Mouse (Mus musculus) hindbrain, postnatal 0 days (tissue): Measurements from ENCODE around the gene Cdh5. TPM values are rescaled to one million over a fixed set of nuclear protein-coding genes. Genes with fewer than 3 reads are reported as not detected.
"Not testable (repeated sequence)": the region's sequence is repeated elsewhere in the genome, so short reads cannot be mapped to it uniquely, and the experiment has no call there.

Experiments
- ATAC-seq: fragments of 200-750 bp; cut with Nextera tagmentation; 2 replicates; pipeline ENCODE4 v1.8.0; 2017; ENCODE audit warnings: mild to moderate bottlenecking, moderate TSS enrichment, moderate library complexity
- DNase-seq: peaks from one replicate; pipeline ENCODE4 v3.0.0-alpha.2; 2015; ENCODE audit warnings: low spot score
- H3K27ac ChIP-seq: fragments of 300-500 bp; sonication (generic); 2 replicates; pipeline ENCODE4 v1.5.1; 2014; ENCODE audit warnings: mild to moderate bottlenecking
- H3K27me3 ChIP-seq: fragments of 300-500 bp; sonication (generic); 2 replicates; pipeline ENCODE4 v1.6.1; 2014; ENCODE audit warnings: low read length, mixed read lengths; ENCODE audit not compliant: insufficient read depth
- H3K36me3 ChIP-seq: fragments of 300-500 bp; sonication (generic); 2 replicates; pipeline ENCODE4 v1.6.1; 2014; ENCODE audit warnings: low read length, mixed read lengths; ENCODE audit not compliant: insufficient read depth
- H3K4me1 ChIP-seq: fragments of 300-500 bp; sonication (generic); 2 replicates; pipeline ENCODE4 v1.6.1; 2014; ENCODE audit warnings: antibody characterized with exemption, low read length, mixed read lengths; ENCODE audit not compliant: insufficient read depth
- H3K4me2 ChIP-seq: fragments of 300-500 bp; sonication (generic); 2 replicates; pipeline ENCODE4 v1.6.1; 2014; ENCODE audit warnings: low read depth, mild to moderate bottlenecking, low read length, moderate library complexity, mixed read lengths
- H3K4me3 ChIP-seq: fragments of 300-500 bp; sonication (generic); 2 replicates; pipeline ENCODE4 v1.5.1; 2014; ENCODE audit warnings: low read length
- H3K9ac ChIP-seq: fragments of 300-500 bp; sonication (generic); replicated peaks from 2 replicates; pipeline ENCODE4 v1.6.1; 2014; ENCODE audit warnings: mild to moderate bottlenecking, low read length, moderate library complexity, mixed read lengths
- H3K9me3 ChIP-seq: fragments of 300-500 bp; sonication (generic); 2 replicates; pipeline ENCODE4 v1.6.1; 2016; ENCODE audit warnings: low read length, mixed read lengths
- CTCF ChIP-seq: IDR thresholded peaks from 2 replicates; pipeline ENCODE4 v1.5.1; 2016; ENCODE audit warnings: antibody characterized with exemption, control low read depth, low read depth
- WGBS: fragments of 180-500 bp; shearing (Covaris S2); extraction: QIAGEN DNeasy Blood & Tissue Kit; methylation state at CpG from one replicate; pipeline ENCODE4 v1.1.7; 2014; 5-methylcytosine and 5-hydroxymethylcytosine counted together
- polyA plus RNA-seq: library from polyadenylated mRNA; unstranded; fragments of >200 nt; fragmentation: Nextera tagmentation; extraction: Ambion mirVana; gene quantifications from 2 replicates; pipeline ENCODE4 v1.2.1, GENCODE M21; 2015
- total RNA-seq: library from RNA; depleted of rRNA; stranded (reverse); fragments of >200 nt; gene quantifications from 2 replicates; pipeline ENCODE4 v1.2.3, GENCODE M21; 2014

The Cdh5 gene
- total and polyA plus RNA-seq, 2 experiments from 2014 or later: 8.9 to 19.7 TPM

DNA sequence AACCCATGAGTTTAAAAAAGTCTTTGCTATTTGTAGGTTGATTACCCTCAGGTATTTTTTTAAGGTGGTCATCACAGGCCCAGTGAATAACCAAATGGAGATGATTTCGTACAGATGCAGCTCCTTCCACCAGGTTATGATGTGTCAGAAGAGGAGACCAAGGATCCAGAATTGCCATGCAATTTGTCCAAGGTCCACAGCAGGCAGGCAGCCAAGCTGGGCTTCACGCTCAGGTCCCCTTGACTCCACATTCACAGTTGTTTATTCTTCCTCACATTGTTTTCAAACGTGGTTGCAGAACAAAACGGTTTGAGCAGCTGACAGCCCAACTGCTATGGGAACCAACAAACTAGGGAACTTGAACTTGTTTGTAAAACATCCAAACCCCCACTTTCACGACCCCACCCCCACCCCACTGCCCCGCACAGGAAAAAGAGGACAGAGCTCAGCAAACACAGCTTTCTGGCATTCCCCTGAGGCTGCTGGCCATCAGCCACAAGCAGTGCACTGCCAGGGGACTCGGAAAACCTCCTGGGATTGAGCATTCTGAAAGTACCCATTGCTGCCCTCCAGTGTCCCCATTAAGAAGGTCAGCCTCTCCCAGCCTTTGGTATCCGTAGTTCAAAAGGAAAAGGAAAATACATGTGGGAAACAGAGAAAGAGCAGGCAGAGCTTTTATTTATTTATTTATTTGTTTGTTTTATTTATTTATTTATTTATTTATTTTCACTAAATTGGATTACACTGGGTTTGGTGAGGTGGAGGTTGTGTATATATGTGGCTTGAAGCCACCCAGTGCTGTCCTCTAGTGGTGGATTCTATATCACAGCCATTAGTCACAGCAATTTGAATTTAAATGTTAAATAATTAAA lies 24.6 kb upstream of the Cdh5 start:
- no peaks in the 10 kb centered on the region for H3K36me3 ChIP-seq
- no peak overlapping the region for H3K27ac ChIP-seq
- ATAC-seq (peak; percentile 85), DNase-seq (peak; percentile 87)
- no peak overlapping the region for H3K4me3 ChIP-seq
- H3K27me3 ChIP-seq: no peaks in the 10 kb centered on the region
- H3K4me1 ChIP-seq: no peaks in the 10 kb centered on the region
- no peak overlapping the region for H3K9ac ChIP-seq
- H3K4me2 ChIP-seq: peak overlapping the region; percentile 30; the same call in 1 of the 2 replicates
- 21% methylated on average over 8 of the region's 8 CpGs for WGBS
- peak; percentile 71 for TF ChIP-seq CTCF
- no peaks in the 10 kb centered on the region for H3K9me3 ChIP-seq

DNA sequence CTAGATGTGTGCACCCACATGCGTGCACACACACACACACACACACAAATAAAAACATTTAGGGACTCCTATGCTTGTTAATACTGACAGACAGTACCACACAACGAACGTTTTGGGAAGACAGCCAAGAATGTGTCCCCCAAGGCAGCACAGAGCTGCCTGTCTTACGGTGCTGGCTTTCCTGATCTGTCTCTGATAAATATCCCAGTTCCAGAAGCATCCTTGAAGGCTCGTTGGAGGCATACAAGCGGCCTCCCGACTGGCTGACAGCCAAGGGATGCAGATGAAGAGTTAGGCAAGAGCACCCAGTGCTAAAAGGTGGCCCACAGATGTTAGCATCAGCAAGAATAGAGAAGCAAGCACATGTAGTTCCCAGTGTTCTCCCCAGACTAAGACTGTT lies 23.3 kb upstream of the Cdh5 start:
- TF ChIP-seq CTCF: no peak
- H3K36me3 ChIP-seq: no peaks in the 10 kb centered on the region
- DNase-seq (peak; percentile 35), ATAC-seq (no peak)
- H3K9me3 ChIP-seq: no peaks in the 10 kb centered on the region
- no peak overlapping the region for H3K27ac ChIP-seq
- H3K4me3 ChIP-seq: no peak overlapping the region
- WGBS: 27% methylated on average over 7 of the region's 7 CpGs
- H3K4me1 ChIP-seq: no peaks in the 10 kb centered on the region
- H3K9ac ChIP-seq: no peak overlapping the region
- no peak overlapping the region for H3K4me2 ChIP-seq
- H3K27me3 ChIP-seq: no peaks in the 10 kb centered on the region

DNA sequence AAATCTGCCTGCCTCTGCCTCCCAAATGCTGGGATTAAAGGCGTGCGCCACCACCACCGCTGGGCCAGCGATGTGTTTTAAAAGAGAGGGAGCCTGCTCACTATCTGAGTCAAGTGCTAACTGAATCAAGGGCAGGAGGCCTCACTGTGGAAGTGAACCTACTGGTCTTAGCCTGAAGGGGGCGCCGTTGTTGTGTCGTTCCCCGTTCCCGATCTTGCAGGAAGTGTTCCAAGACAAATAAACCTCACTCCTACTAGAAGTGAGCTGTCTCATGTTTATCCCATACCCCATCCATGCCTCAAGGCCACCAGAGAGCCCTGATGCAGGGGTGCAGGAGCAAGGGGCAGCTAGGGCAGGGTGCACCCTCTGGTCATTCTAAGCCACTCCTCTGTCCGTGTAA lies 16.1 kb upstream of the Cdh5 start:
- WGBS: 82% methylated on average over 10 of the region's 10 CpGs
- no peak for TF ChIP-seq CTCF
- no peak for DNase-seq
- no peak overlapping the region for H3K4me2 ChIP-seq
- H3K4me1 ChIP-seq: no peaks in the 10 kb centered on the region
- no peaks in the 10 kb centered on the region for H3K9me3 ChIP-seq
- H3K27ac ChIP-seq: no peak overlapping the region
- no peaks in the 10 kb centered on the region for H3K36me3 ChIP-seq
- no peak for ATAC-seq
- no peak overlapping the region for H3K9ac ChIP-seq
- H3K4me3 ChIP-seq: no peak overlapping the region
- H3K27me3 ChIP-seq: no peaks in the 10 kb centered on the region

DNA sequence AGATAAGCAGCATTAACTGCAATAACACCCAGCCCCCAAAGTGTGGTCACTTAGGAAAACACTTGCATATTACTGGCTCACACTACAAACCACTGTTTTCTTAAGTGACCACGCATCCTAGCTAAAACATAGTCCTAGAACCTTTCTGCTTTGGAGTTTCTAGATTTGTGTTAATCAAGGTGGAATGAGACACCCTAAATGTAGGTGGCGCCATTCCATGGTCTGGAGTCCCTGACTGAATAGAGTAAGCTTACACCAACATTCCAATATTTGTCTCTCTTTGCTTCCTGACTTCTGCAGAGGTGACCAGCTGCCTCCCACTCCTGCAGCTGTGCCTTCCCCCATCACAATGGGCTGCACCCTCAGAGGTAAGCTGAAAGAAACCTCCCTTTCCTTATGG lies 14.8 kb upstream of the Cdh5 start:
- Histone ChIP-seq H3K27ac (no peak overlapping the region), H3K27me3 (no peaks in the 10 kb centered on the region), H3K36me3 (no peaks in the 10 kb centered on the region), H3K9me3 (no peaks in the 10 kb centered on the region), H3K9ac (no peak overlapping the region), H3K4me3 (no peak overlapping the region), H3K4me2 (no peak overlapping the region), H3K4me1 (no peaks in the 10 kb centered on the region)
- no peak for ATAC-seq
- peak; percentile 28; the same call in 1 of the 2 replicates for TF ChIP-seq CTCF
- whole genome bisulfite sequencing: 87% methylated on average over 2 of the region's 2 CpGs
- no peak for DNase-seq

DNA sequence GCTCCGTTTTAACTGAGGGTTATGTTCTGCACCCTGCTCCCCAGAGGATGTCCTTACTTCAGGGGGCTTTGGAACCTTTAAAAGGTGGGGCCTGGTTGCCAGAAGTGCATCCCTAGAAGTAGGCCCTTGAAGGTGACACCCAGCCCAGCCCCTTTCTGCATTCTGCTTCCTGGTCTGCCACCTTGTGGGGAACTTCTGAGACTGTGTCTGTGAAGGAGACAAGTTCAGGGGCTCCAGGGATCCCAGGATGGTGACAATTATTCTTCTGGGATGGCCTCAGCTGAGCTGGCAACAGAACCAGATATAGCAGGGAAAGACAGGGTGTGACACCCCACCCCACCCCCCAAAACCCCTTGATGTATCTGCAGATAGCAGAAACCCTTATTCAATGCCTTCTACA lies 14.3 kb upstream of the Cdh5 start:
- ATAC-seq (no peak), DNase-seq (no peak)
- Histone ChIP-seq H3K9ac (no peak overlapping the region), H3K36me3 (no peaks in the 10 kb centered on the region), H3K27me3 (no peaks in the 10 kb centered on the region), H3K4me3 (no peak overlapping the region), H3K4me2 (no peak overlapping the region), H3K4me1 (no peaks in the 10 kb centered on the region), H3K9me3 (no peaks in the 10 kb centered on the region), H3K27ac (no peak overlapping the region)
- 44% methylated on average over 1 of the region's 1 CpGs for WGBS
- TF ChIP-seq CTCF: 0 out of 2 replicates have a peak, but pooled peaks have one; percentile 13

DNA sequence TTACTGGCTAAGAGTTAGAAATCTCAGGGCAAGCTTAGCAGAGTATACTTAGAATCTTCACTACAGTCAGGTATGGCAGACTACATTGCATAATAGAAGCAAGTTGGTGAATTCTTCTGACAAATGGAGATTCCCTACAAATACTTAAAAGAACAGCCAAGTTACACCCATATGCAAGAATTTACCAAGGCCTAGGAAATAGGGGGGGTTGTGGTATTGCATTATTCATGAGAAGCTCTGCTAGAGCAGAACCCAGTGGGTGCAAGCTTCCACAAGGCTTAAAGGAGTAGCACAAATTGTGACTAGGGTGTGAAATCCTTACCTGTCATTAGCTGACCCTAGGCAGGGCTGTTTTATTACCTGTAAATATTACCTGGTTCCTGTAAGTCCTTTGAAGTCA lies 13.5 kb upstream of the Cdh5 start:
- not testable (repeated sequence) for DNase-seq, H3K4me3 ChIP-seq, H3K36me3 ChIP-seq, H3K4me1 ChIP-seq, H3K9ac ChIP-seq, ATAC-seq, H3K27ac ChIP-seq, H3K9me3 ChIP-seq, H3K4me2 ChIP-seq, H3K27me3 ChIP-seq

DNA sequence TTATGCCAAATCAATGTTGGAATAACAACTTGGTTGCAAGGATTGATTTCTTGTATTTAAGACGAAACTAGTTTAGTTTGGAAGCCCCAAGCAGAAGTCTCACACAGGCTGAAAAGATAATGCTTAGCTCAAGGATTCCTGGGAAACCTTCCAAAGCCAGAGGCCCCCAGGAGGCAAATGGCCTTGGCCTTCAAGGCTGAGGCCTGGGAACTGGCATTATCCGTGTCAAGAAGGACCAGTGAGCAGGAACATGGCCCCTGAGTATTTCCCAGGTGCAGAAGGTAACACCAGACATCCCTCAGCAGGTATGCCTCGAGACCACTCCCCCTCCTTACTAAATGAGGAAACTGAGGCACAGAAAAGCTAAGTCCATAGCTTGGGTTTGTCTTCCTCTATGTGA lies 12.5 kb upstream of the Cdh5 start:
- H3K9me3 ChIP-seq: no peaks in the 10 kb centered on the region
- H3K4me1 ChIP-seq: no peaks in the 10 kb centered on the region
- no peak for DNase-seq
- no peaks in the 10 kb centered on the region for H3K27me3 ChIP-seq
- 62% methylated on average over 3 of the region's 3 CpGs for WGBS
- H3K4me2 ChIP-seq: no peak overlapping the region
- H3K4me3 ChIP-seq: no peak overlapping the region
- TF ChIP-seq CTCF: no peak
- H3K27ac ChIP-seq: no peak overlapping the region
- no peak overlapping the region for H3K9ac ChIP-seq
- no peak for ATAC-seq
- no peaks in the 10 kb centered on the region for H3K36me3 ChIP-seq
